Mouse (Mus musculus): ENCODE data around the gene Dlgap4. TPM values are rescaled to one million over a fixed set of nuclear protein-coding genes. Genes with fewer than 3 reads are reported as not detected.
A peak's percentile ranks its signal among the peaks of the same experiment; 100 is the strongest.

Dlgap4 gene
- polyA plus RNA-seq, 1 experiment from 2014 or later = 55.5 TPM

GRCm38 (mm10) chr2:156775455-156776435 is 162.2 kb downstream of the Dlgap4 start:
- no peaks in the 10 kb centered on the region for H3K27me3 ChIP-seq (ENCODE audit: control insufficient read depth, insufficient read depth, low read length)
- peak overlapping the region; percentile 57 for H3K4me3 ChIP-seq (replicated peaks; ENCODE audit: low read length)
- H3K36me3 ChIP-seq (ENCODE audit: control insufficient read depth, insufficient read depth, low read length) = no peaks in the 10 kb centered on the region
- peak overlapping the region; percentile 83 for H3K9ac ChIP-seq (ENCODE audit: low read length)
- no peaks in the 10 kb centered on the region for H3K9me3 ChIP-seq (replicated peaks; ENCODE audit: control insufficient read depth, low read length)
- peak overlapping the region; percentile 92 for H3K27ac ChIP-seq (ENCODE audit: low read length)
- ATAC-seq (ENCODE audit: insufficient read depth, low FRiP score) = no peak
- peaks cover 19% of the 10 kb centered on the region for H3K4me1 ChIP-seq (ENCODE audit: control insufficient read depth, insufficient read depth, low read length)
- H3K4me2 ChIP-seq (ENCODE audit: low read depth, low read length) = peak overlapping the region; percentile 55
- WGBS = 33% methylated on average over 17 of the region's 17 CpGs

GRCm38 (mm10) chr2:156776907-156777306 is 163.4 kb downstream of the Dlgap4 start:
- H3K27ac ChIP-seq (ENCODE audit: low read length) = peak overlapping the region; percentile 72
- peak overlapping the region; percentile 49 for H3K4me2 ChIP-seq (ENCODE audit: low read depth, low read length)
- ATAC-seq (ENCODE audit: insufficient read depth, low FRiP score) = no peak
- WGBS = 77% methylated on average over 2 of the region's 2 CpGs
- peaks cover 23% of the 10 kb centered on the region for H3K4me1 ChIP-seq (ENCODE audit: control insufficient read depth, insufficient read depth, low read length)
- H3K9ac ChIP-seq (ENCODE audit: low read length) = peak overlapping the region; percentile 68
- no peaks in the 10 kb centered on the region for H3K9me3 ChIP-seq (replicated peaks; ENCODE audit: control insufficient read depth, low read length)
- no peaks in the 10 kb centered on the region for H3K36me3 ChIP-seq (ENCODE audit: control insufficient read depth, insufficient read depth, low read length)
- H3K4me3 ChIP-seq (replicated peaks; ENCODE audit: low read length) = peak overlapping the region; percentile 46
- no peaks in the 10 kb centered on the region for H3K27me3 ChIP-seq (ENCODE audit: control insufficient read depth, insufficient read depth, low read length)

GRCm38 (mm10) chr2:156777326-156778004 is 164.0 kb downstream of the Dlgap4 start:
- peak overlapping the region; percentile 68 for H3K9ac ChIP-seq (ENCODE audit: low read length)
- peak overlapping the region; percentile 46 for H3K4me3 ChIP-seq (replicated peaks; ENCODE audit: low read length)
- H3K27me3 ChIP-seq (ENCODE audit: control insufficient read depth, insufficient read depth, low read length) = no peaks in the 10 kb centered on the region
- H3K4me1 ChIP-seq (ENCODE audit: control insufficient read depth, insufficient read depth, low read length) = peaks cover 25% of the 10 kb centered on the region
- H3K9me3 ChIP-seq (replicated peaks; ENCODE audit: control insufficient read depth, low read length) = no peaks in the 10 kb centered on the region
- H3K4me2 ChIP-seq (ENCODE audit: low read depth, low read length) = peak overlapping the region; percentile 49
- H3K36me3 ChIP-seq (ENCODE audit: control insufficient read depth, insufficient read depth, low read length) = no peaks in the 10 kb centered on the region
- ATAC-seq (ENCODE audit: insufficient read depth, low FRiP score) = no peak
- 50% methylated on average over 7 of the region's 7 CpGs for WGBS
- H3K27ac ChIP-seq (ENCODE audit: low read length) = peak overlapping the region; percentile 72

- no peaks in the 10 kb centered on the region for H3K9me3 ChIP-seq (replicated peaks; ENCODE audit: control insufficient read depth, low read length)
- no peaks in the 10 kb centered on the region for H3K27me3 ChIP-seq (ENCODE audit: control insufficient read depth, insufficient read depth, low read length)
- no peak overlapping the region for H3K27ac ChIP-seq (ENCODE audit: low read length)
- H3K9ac ChIP-seq (ENCODE audit: low read length) = peak overlapping the region; percentile 45; the same call in 1 of the 2 replicates
- H3K4me2 ChIP-seq (ENCODE audit: low read depth, low read length) = peak overlapping the region; percentile 48
- WGBS = 71% methylated on average over 8 of the region's 8 CpGs
- H3K4me1 ChIP-seq (ENCODE audit: control insufficient read depth, insufficient read depth, low read length) = peaks cover 28% of the 10 kb centered on the region
- no peak for ATAC-seq (ENCODE audit: insufficient read depth, low FRiP score)
- no peaks in the 10 kb centered on the region for H3K36me3 ChIP-seq (ENCODE audit: control insufficient read depth, insufficient read depth, low read length)
- peak overlapping the region; percentile 22 for H3K4me3 ChIP-seq (replicated peaks; ENCODE audit: low read length)
These were observed 165.1 kb downstream of the Dlgap4 start for GRCm38 (mm10) chr2:156778571-156778970.

DNA sequence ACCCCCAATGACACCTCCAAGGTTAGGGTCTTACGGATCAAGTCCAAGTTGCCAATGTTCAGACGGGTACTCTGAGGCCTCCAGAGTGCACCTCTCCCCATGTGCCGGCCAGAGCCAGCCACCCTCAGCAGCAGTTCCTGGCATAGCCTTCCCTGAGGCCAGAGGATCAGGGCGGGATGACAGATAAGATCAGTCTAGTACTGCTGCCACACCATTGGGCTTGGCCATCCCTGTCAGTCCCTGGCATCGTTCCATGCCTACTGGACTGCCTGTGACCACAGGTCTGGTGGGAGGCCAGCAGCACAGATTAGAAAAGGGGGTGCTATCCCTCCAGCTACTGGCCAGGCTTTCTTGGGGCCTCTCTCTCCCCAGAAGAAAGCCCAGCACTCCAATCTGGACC is 165.5 kb downstream of the Dlgap4 start:
- Histone ChIP-seq H3K27me3 (ENCODE audit: control insufficient read depth, insufficient read depth, low read length) (no peaks in the 10 kb centered on the region), H3K4me3 (replicated peaks; ENCODE audit: low read length) (peak overlapping the region; percentile 22), H3K36me3 (ENCODE audit: control insufficient read depth, insufficient read depth, low read length) (no peaks in the 10 kb centered on the region), H3K9ac (ENCODE audit: low read length) (peak overlapping the region; percentile 45; the same call in 1 of the 2 replicates), H3K27ac (ENCODE audit: low read length) (no peak overlapping the region), H3K4me2 (ENCODE audit: low read depth, low read length) (peak overlapping the region; percentile 48), H3K9me3 (replicated peaks; ENCODE audit: control insufficient read depth, low read length) (no peaks in the 10 kb centered on the region), H3K4me1 (ENCODE audit: control insufficient read depth, insufficient read depth, low read length) (peaks cover 28% of the 10 kb centered on the region)
- WGBS = 72% methylated on average over 5 of the region's 5 CpGs
- no peak for ATAC-seq (ENCODE audit: insufficient read depth, low FRiP score)

GRCm38 (mm10) chr2:156779488-156779887 is 166.0 kb downstream of the Dlgap4 start:
- no peak for ATAC-seq (ENCODE audit: insufficient read depth, low FRiP score)
- Histone ChIP-seq H3K4me1 (ENCODE audit: control insufficient read depth, insufficient read depth, low read length) (peaks cover 28% of the 10 kb centered on the region), H3K27me3 (ENCODE audit: control insufficient read depth, insufficient read depth, low read length) (no peaks in the 10 kb centered on the region), H3K9me3 (replicated peaks; ENCODE audit: control insufficient read depth, low read length) (no peaks in the 10 kb centered on the region), H3K4me3 (replicated peaks; ENCODE audit: low read length) (peak overlapping the region; percentile 22), H3K36me3 (ENCODE audit: control insufficient read depth, insufficient read depth, low read length) (no peaks in the 10 kb centered on the region), H3K4me2 (ENCODE audit: low read depth, low read length) (peak overlapping the region; percentile 48), H3K9ac (ENCODE audit: low read length) (peak overlapping the region; percentile 45; the same call in 1 of the 2 replicates), H3K27ac (ENCODE audit: low read length) (no peak overlapping the region)
- WGBS = 23% methylated on average over 2 of the region's 2 CpGs

DNA sequence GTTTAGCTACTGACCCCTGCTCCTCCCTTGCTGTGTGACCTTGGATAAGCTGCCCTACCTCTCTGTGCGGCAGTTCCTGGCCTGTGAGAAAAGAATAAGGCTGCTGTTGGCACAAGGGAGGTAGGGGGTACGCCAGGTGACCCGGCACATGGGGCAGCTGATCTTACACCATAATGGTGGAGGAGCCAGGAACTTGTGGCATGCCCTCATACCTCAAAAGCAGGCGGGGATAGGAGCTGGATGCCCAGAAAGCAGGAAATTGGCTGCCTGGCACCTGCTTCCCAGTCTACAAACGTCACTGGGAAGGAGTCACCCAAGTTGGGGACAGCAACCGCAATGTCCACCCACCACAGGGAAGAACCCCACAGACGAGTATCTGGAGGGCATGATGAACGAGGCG is 166.6 kb downstream of the Dlgap4 start:
- Histone ChIP-seq H3K9ac (ENCODE audit: low read length) (0 out of 2 replicates have a peak overlapping the region, but pooled peaks have one; percentile 37), H3K4me2 (ENCODE audit: low read depth, low read length) (peak overlapping the region; percentile 48), H3K9me3 (replicated peaks; ENCODE audit: control insufficient read depth, low read length) (no peaks in the 10 kb centered on the region), H3K27me3 (ENCODE audit: control insufficient read depth, insufficient read depth, low read length) (no peaks in the 10 kb centered on the region), H3K4me1 (ENCODE audit: control insufficient read depth, insufficient read depth, low read length) (peaks cover 28% of the 10 kb centered on the region), H3K27ac (ENCODE audit: low read length) (no peak overlapping the region), H3K36me3 (ENCODE audit: control insufficient read depth, insufficient read depth, low read length) (no peaks in the 10 kb centered on the region), H3K4me3 (replicated peaks; ENCODE audit: low read length) (peak overlapping the region; percentile 22)
- WGBS = 67% methylated on average over 9 of the region's 9 CpGs
- ATAC-seq (ENCODE audit: insufficient read depth, low FRiP score) = no peak

GRCm38 (mm10) chr2:156780752-156781151 is 167.2 kb downstream of the Dlgap4 start:
- H3K4me3 ChIP-seq (replicated peaks; ENCODE audit: low read length) = no peak overlapping the region
- no peak overlapping the region for H3K27ac ChIP-seq (ENCODE audit: low read length)
- H3K9ac ChIP-seq (ENCODE audit: low read length) = no peak overlapping the region
- no peaks in the 10 kb centered on the region for H3K36me3 ChIP-seq (ENCODE audit: control insufficient read depth, insufficient read depth, low read length)
- 22% methylated on average over 17 of the region's 17 CpGs for WGBS
- H3K4me2 ChIP-seq (ENCODE audit: low read depth, low read length) = peak overlapping the region; percentile 25; the same call in 1 of the 2 replicates
- ATAC-seq (ENCODE audit: insufficient read depth, low FRiP score) = no peak
- H3K27me3 ChIP-seq (ENCODE audit: control insufficient read depth, insufficient read depth, low read length) = no peaks in the 10 kb centered on the region
- H3K9me3 ChIP-seq (replicated peaks; ENCODE audit: control insufficient read depth, low read length) = no peaks in the 10 kb centered on the region
- H3K4me1 ChIP-seq (ENCODE audit: control insufficient read depth, insufficient read depth, low read length) = peaks cover 24% of the 10 kb centered on the region

- no peak for ATAC-seq (ENCODE audit: insufficient read depth, low FRiP score)
- no peak overlapping the region for H3K4me3 ChIP-seq (replicated peaks; ENCODE audit: low read length)
These were observed 167.8 kb downstream of the Dlgap4 start for GRCm38 (mm10) chr2:156781281-156781680.

More at GRCm38 (mm10) chr2:156781281-156781680, 167.8 kb downstream of the Dlgap4 start:
- H3K9me3 ChIP-seq (replicated peaks; ENCODE audit: control insufficient read depth, low read length) = no peaks in the 10 kb centered on the region
- no peak overlapping the region for H3K9ac ChIP-seq (ENCODE audit: low read length)
- H3K27me3 ChIP-seq (ENCODE audit: control insufficient read depth, insufficient read depth, low read length) = no peaks in the 10 kb centered on the region
- no peak overlapping the region for H3K4me2 ChIP-seq (ENCODE audit: low read depth, low read length)
- 69% methylated on average over 4 of the region's 4 CpGs for WGBS
- H3K36me3 ChIP-seq (ENCODE audit: control insufficient read depth, insufficient read depth, low read length) = no peaks in the 10 kb centered on the region
- H3K4me1 ChIP-seq (ENCODE audit: control insufficient read depth, insufficient read depth, low read length) = peaks cover 23% of the 10 kb centered on the region
- H3K27ac ChIP-seq (ENCODE audit: low read length) = no peak overlapping the region

Measured in stomach, embryonic 16.5 days (tissue).